Mouse (Mus musculus) spleen, embryonic (tissue): ENCODE results near the gene Fnbp1.
"Not testable (repeated sequence)": the region's sequence is repeated elsewhere in the genome, so short reads cannot be mapped to it uniquely, and the experiment has no call there.

ENCODE experiments used
- CTCF ChIA-PET: fragments of 350-600 bp; sonication (Branson Sonifier 250); formaldehyde crosslinking; loops from one replicate; lab custom pipeline; 2022; lab: Charles Lee

Gene Fnbp1

GRCm38 (mm10) chr2:31141867-31142454 is at the start of gene Fnbp1:
Fnbp1 (minus strand) TSS chr2:31142008.
- CTCF ChIA-PET: interaction anchor here (0.6 to 0.9 kb wide), 2 partner anchors 58 to 1314 kb away, joined by 4 read pairs; no protein-coding TSS in a partner anchor

- CTCF ChIA-PET: no interaction called here
Observed at GRCm38 (mm10) chr2:31189654-31190053, 47.8 kb upstream of the Fnbp1 start.

- CTCF ChIA-PET: no interaction called here
Observed at GRCm38 (mm10) chr2:31188691-31189090, 46.9 kb upstream of the Fnbp1 start.

- CTCF ChIA-PET: no interaction called here
Observed at GRCm38 (mm10) chr2:31183830-31184229, 42.0 kb upstream of the Fnbp1 start.

GRCm38 (mm10) chr2:31182786-31183330 is 41.0 kb upstream of the Fnbp1 start:
- CTCF ChIA-PET: no interaction called here

- CTCF ChIA-PET: no interaction called here
Observed at GRCm38 (mm10) chr2:31180081-31180551, 38.3 kb upstream of the Fnbp1 start.

GRCm38 (mm10) chr2:31179471-31179870 is 37.7 kb upstream of the Fnbp1 start:
- CTCF ChIA-PET: interaction anchor here (0.6 kb wide), 1 partner anchor 227 kb away, joined by 4 read pairs; the partner anchor contains the start of gene Tor1b

- CTCF ChIA-PET: interaction anchor here (0.6 kb wide), 2 partner anchors 108 to 226 kb away, joined by 4 to 8 read pairs; partner anchors contain the start of gene Tor1b
Observed at GRCm38 (mm10) chr2:31178593-31178992, 36.8 kb upstream of the Fnbp1 start.

- CTCF ChIA-PET: interaction anchor here (0.8 kb wide), 1 partner anchor 24 kb away, joined by 6 read pairs; no protein-coding TSS in a partner anchor
Observed at GRCm38 (mm10) chr2:31173290-31173689, 31.5 kb upstream of the Fnbp1 start.

- CTCF ChIA-PET: interaction anchor here (0.8 kb wide), 1 partner anchor 23 kb away, joined by 6 read pairs; no protein-coding TSS in a partner anchor
Observed at GRCm38 (mm10) chr2:31172536-31172935, 30.7 kb upstream of the Fnbp1 start.

GRCm38 (mm10) chr2:31172001-31172400 is 30.2 kb upstream of the Fnbp1 start:
- CTCF ChIA-PET: interaction anchor here (0.6 kb wide), 1 partner anchor 57 kb away, joined by 4 read pairs; no protein-coding TSS in a partner anchor

GRCm38 (mm10) chr2:31170164-31170563 is 28.4 kb upstream of the Fnbp1 start:
- CTCF ChIA-PET: interaction anchor here (0.5 kb wide), 1 partner anchor 1147 kb away, joined by 5 read pairs; no protein-coding TSS in a partner anchor

GRCm38 (mm10) chr2:31169001-31169400 is 27.2 kb upstream of the Fnbp1 start:
- CTCF ChIA-PET: no interaction called here

GRCm38 (mm10) chr2:31167571-31167970 is 25.8 kb upstream of the Fnbp1 start:
- CTCF ChIA-PET: not testable (repeated sequence)

GRCm38 (mm10) chr2:31165529-31165928 is 23.7 kb upstream of the Fnbp1 start:
- CTCF ChIA-PET: interaction anchor here (0.7 kb wide), 2 partner anchors 12 to 44 kb away, joined by 3 read pairs; no protein-coding TSS in a partner anchor

GRCm38 (mm10) chr2:31164841-31165455 is 23.1 kb upstream of the Fnbp1 start:
- CTCF ChIA-PET: interaction anchor here (0.7 kb wide), 3 partner anchors 12 to 190 kb away, joined by 3 to 5 read pairs (median 3); no protein-coding TSS in a partner anchor

- CTCF ChIA-PET: no interaction called here
Observed at GRCm38 (mm10) chr2:31163361-31164118, 21.7 kb upstream of the Fnbp1 start.

- CTCF ChIA-PET: no interaction called here
Observed at GRCm38 (mm10) chr2:31161620-31162019, 19.8 kb upstream of the Fnbp1 start.

GRCm38 (mm10) chr2:31160147-31160920 is 18.5 kb upstream of the Fnbp1 start:
- CTCF ChIA-PET: no interaction called here

- CTCF ChIA-PET: interaction anchor here (0.6 kb wide), 1 partner anchor 110 kb away, joined by 3 read pairs; no protein-coding TSS in a partner anchor
Observed at GRCm38 (mm10) chr2:31156846-31157245, 15.0 kb upstream of the Fnbp1 start.
